Mouse (Mus musculus) stomach, postnatal 0 days (tissue): ENCODE measurements around the gene Cdt1. TPM values are rescaled to one million over a fixed set of nuclear protein-coding genes. Genes with fewer than 3 reads are reported as not detected.
A peak's percentile ranks its signal among the peaks of the same experiment; 100 is the strongest.

Experiments used
- ATAC-seq: fragments of 200-750 bp; cut with Nextera tagmentation; 2 replicates; pipeline ENCODE4 v1.8.0; 2017; ENCODE audit not compliant: low FRiP score, low TSS enrichment
- DNase-seq: peaks from one replicate; pipeline ENCODE4 v3.0.0-alpha.2; 2016; ENCODE audit warnings: low spot score
- H3K27ac ChIP-seq: fragments of 300-500 bp; sonication (generic); replicated peaks from 2 replicates; pipeline ENCODE4 v1.5.1; 2014; ENCODE audit warnings: mild to moderate bottlenecking, control low read depth
- H3K27me3 ChIP-seq: fragments of 300-500 bp; sonication (generic); 2 replicates; pipeline ENCODE4 v1.6.1; 2014; ENCODE audit warnings: low read length; ENCODE audit not compliant: control insufficient read depth, insufficient read depth
- H3K36me3 ChIP-seq: fragments of 300-500 bp; sonication (generic); 2 replicates; pipeline ENCODE4 v1.6.1; 2014; ENCODE audit warnings: low read length, mixed read lengths; ENCODE audit not compliant: control insufficient read depth, insufficient read depth
- H3K4me1 ChIP-seq: fragments of 300-500 bp; sonication (generic); replicated peaks from 2 replicates; pipeline ENCODE4 v1.6.1; 2014; ENCODE audit warnings: antibody characterized with exemption; ENCODE audit not compliant: control insufficient read depth, insufficient read depth
- H3K4me2 ChIP-seq: fragments of 300-500 bp; sonication (generic); replicated peaks from 2 replicates; pipeline ENCODE4 v1.6.1; 2014; ENCODE audit warnings: low read depth, mild to moderate bottlenecking, control low read depth, moderate library complexity
- H3K4me3 ChIP-seq: fragments of 300-500 bp; sonication (generic); 2 replicates; pipeline ENCODE4 v1.5.1; 2014; ENCODE audit warnings: low read depth, low read length, control low read depth
- H3K9ac ChIP-seq: fragments of 300-500 bp; sonication (generic); 2 replicates; pipeline ENCODE4 v1.6.1; 2014; ENCODE audit warnings: mild to moderate bottlenecking, low read length, control low read depth, mixed read lengths
- H3K9me3 ChIP-seq: fragments of 300-500 bp; sonication (generic); 2 replicates; pipeline ENCODE4 v1.6.1; 2016; ENCODE audit warnings: low read length; ENCODE audit not compliant: control insufficient read depth
- CTCF ChIP-seq: IDR thresholded peaks from 2 replicates; pipeline ENCODE4 v1.5.1; 2016; ENCODE audit warnings: antibody characterized with exemption, low read depth, mild to moderate bottlenecking, moderate library complexity
- EP300 ChIP-seq: optimal IDR thresholded peaks from 2 replicates; pipeline ENCODE3; 2016; ENCODE audit warnings: antibody characterized with exemption
- WGBS: fragments of 180-500 bp; shearing (Covaris S2); extraction: QIAGEN DNeasy Blood & Tissue Kit; methylation state at CpG from one replicate; pipeline ENCODE4 v1.1.7; 2014; 5-methylcytosine and 5-hydroxymethylcytosine counted together
- polyA plus RNA-seq: library from polyadenylated mRNA; unstranded; fragments of >200 nt; fragmentation: Nextera tagmentation; extraction: Ambion mirVana; gene quantifications from 2 replicates; pipeline ENCODE4 v1.2.1, GENCODE M21; 2015

The Cdt1 gene
- polyA plus RNA-seq, 1 experiment from 2014 or later = 11.8 TPM

- H3K9ac ChIP-seq = no peak overlapping the region
- H3K27ac ChIP-seq = peak overlapping the region; percentile 80
- no peaks in the 10 kb centered on the region for H3K9me3 ChIP-seq
- ATAC-seq (no peak), DNase-seq (no peak)
- no peaks in the 10 kb centered on the region for H3K4me1 ChIP-seq
- H3K27me3 ChIP-seq = no peaks in the 10 kb centered on the region
- no peak overlapping the region for H3K4me2 ChIP-seq
- H3K36me3 ChIP-seq = no peaks in the 10 kb centered on the region
- no peak overlapping the region for H3K4me3 ChIP-seq
- TF ChIP-seq CTCF (no peak), EP300 (no peak)
- WGBS = 78% methylated on average over 7 of the region's 7 CpGs
Measured at GRCm38 (mm10) chr8:122586171-122586570, 18.4 kb downstream of the Cdt1 start.

GRCm38 (mm10) chr8:122586749-122587148 lies 18.9 kb downstream of the Cdt1 start:
- 74% methylated on average over 10 of the region's 10 CpGs for WGBS
- no peaks in the 10 kb centered on the region for H3K27me3 ChIP-seq

GRCm38 (mm10) chr8:122593240-122593639 lies 25.4 kb downstream of the Cdt1 start:
- WGBS = 76% methylated on average over 12 of the region's 12 CpGs
- H3K27ac ChIP-seq = no peak overlapping the region
- TF ChIP-seq CTCF = no peak
- no peak for TF ChIP-seq EP300
- H3K36me3 ChIP-seq = no peaks in the 10 kb centered on the region
- no peak for DNase-seq
- no peak overlapping the region for H3K4me2 ChIP-seq
- H3K4me1 ChIP-seq = no peaks in the 10 kb centered on the region
- no peak overlapping the region for H3K4me3 ChIP-seq
- H3K27me3 ChIP-seq = no peaks in the 10 kb centered on the region
- H3K9ac ChIP-seq = no peak overlapping the region
- ATAC-seq = no peak
- no peaks in the 10 kb centered on the region for H3K9me3 ChIP-seq

More at GRCm38 (mm10) chr8:122586749-122587148, 18.9 kb downstream of the Cdt1 start:
- Histone ChIP-seq H3K9me3 (no peaks in the 10 kb centered on the region), H3K4me2 (no peak overlapping the region), H3K9ac (no peak overlapping the region), H3K27ac (no peak overlapping the region), H3K4me3 (no peak overlapping the region), H3K36me3 (no peaks in the 10 kb centered on the region), H3K4me1 (no peaks in the 10 kb centered on the region)
- DNase-seq (peak; percentile 67), ATAC-seq (peak; percentile 47)
- TF ChIP-seq CTCF (no peak), EP300 (no peak)

DNA sequence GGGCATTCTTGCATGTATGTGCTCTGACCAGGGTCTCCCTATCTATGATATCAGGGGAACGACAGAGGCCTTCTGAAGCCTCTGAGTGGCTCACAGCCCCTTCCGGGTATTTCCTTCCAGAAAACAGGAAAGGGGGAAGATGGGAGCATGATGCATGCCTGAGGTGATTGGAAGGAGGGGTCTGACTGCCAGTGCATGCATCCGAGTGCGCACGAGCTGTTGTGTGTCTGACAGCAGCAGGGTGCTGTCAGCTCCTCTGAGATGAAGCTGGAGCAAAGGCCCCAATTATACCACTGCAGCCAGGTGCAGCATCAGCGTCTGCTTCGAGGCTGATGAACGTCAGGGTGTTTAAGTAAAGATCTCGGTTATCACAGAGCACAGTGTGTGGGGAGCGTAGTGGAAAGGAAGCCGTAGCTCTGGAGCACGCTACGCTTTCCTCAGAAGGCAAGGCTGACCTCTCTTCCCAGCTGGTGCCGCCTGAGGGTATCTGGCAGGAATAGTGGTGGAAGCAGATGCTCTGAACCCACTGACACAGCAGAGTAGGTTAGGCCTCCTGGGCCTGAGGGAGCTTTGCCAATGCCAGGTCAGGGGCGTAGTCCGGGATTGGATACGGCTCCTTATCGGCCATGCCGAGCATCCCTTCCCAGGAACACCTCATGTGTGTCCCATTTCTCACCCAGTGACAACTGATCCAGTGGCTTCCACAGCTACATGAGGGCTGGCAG lies 26.1 kb downstream of the Cdt1 start:
- H3K27me3 ChIP-seq = no peaks in the 10 kb centered on the region
- no peaks in the 10 kb centered on the region for H3K4me1 ChIP-seq
- DNase-seq (no peak), ATAC-seq (no peak)
- no peak for TF ChIP-seq EP300
- TF ChIP-seq CTCF = no peak
- no peak overlapping the region for H3K9ac ChIP-seq
- H3K36me3 ChIP-seq = no peaks in the 10 kb centered on the region
- 83% methylated on average over 19 of the region's 19 CpGs for WGBS
- H3K4me3 ChIP-seq = no peak overlapping the region
- H3K4me2 ChIP-seq = no peak overlapping the region
- H3K27ac ChIP-seq = no peak overlapping the region
- H3K9me3 ChIP-seq = no peaks in the 10 kb centered on the region

DNA sequence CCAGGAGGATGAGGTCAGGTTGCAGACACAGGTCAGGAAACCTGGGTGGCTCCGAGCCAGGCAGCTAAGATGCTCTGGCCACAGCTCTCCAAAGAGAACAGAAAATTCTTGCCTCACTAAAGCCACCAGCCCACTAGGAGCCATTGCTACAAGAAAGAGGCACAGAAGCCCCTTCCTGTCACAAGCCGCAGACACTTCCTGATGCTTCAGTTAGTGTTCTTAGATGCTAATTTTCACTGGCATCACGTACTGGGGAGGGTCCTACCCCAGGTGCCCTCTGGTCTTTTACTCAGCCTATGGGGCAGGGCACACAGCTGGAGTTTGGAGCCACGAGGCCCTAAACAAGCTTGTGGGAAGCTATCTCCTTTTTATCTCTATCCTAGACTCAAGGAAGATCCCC lies 28.2 kb downstream of the Cdt1 start:
- no peak overlapping the region for H3K27ac ChIP-seq
- H3K9ac ChIP-seq = no peak overlapping the region
- no peaks in the 10 kb centered on the region for H3K9me3 ChIP-seq
- ATAC-seq = no peak
- no peak overlapping the region for H3K4me2 ChIP-seq
- H3K36me3 ChIP-seq = no peaks in the 10 kb centered on the region
- DNase-seq = no peak
- H3K27me3 ChIP-seq = no peaks in the 10 kb centered on the region
- H3K4me3 ChIP-seq = no peak overlapping the region
- WGBS = 66% methylated on average over 4 of the region's 4 CpGs
- H3K4me1 ChIP-seq = no peaks in the 10 kb centered on the region
- TF ChIP-seq CTCF = no peak
- TF ChIP-seq EP300 = no peak

DNA sequence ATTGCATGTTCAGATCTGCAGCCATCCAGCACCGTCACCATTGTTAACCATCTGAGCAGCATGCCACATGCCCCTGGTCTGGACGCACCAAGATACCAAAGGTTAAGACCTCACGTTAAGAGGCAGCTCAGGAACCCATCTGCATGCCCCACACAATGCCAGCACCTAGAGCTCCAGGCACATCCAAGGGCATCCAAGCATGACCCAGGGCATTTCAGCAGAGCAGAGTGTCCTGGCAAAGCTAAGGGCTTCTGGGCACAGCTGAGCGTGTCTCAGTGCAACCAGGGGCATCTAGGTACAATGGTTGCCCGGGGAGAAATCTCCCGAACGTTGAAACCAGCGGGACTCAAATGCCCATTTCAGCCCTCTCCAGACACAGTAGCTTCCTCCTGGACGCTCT lies 32.9 kb downstream of the Cdt1 start:
- Histone ChIP-seq H3K9ac (no peak overlapping the region), H3K4me1 (no peaks in the 10 kb centered on the region), H3K27ac (no peak overlapping the region), H3K4me3 (no peak overlapping the region), H3K27me3 (no peaks in the 10 kb centered on the region), H3K4me2 (no peak overlapping the region), H3K36me3 (no peaks in the 10 kb centered on the region), H3K9me3 (no peaks in the 10 kb centered on the region)
- TF ChIP-seq EP300 (no peak), CTCF (no peak)
- 90% methylated on average over 9 of the region's 9 CpGs for WGBS
- no peak for ATAC-seq
- DNase-seq = no peak
